Mouse (Mus musculus) small intestine, adult 2 months (tissue): Measurements from ENCODE around the gene Slc22a13.

Source experiments
- CTCF ChIP-seq: fragments of 200-500 bp; IDR thresholded peaks from 2 replicates; pipeline ENCODE4 v1.5.1; 2012; ENCODE audit warnings: low read depth, mild to moderate bottlenecking, control low read depth, inconsistent platforms, low read length, moderate library complexity, mixed read lengths; ENCODE audit not compliant: insufficient replicate concordance, insufficient read length; ENCODE audit errors: extremely low read depth
- POLR2A ChIP-seq: fragments of 200-500 bp; IDR thresholded peaks from 2 replicates; pipeline ENCODE4 v1.6.1; 2012; ENCODE audit warnings: low read depth, mild to moderate bottlenecking, control low read depth, inconsistent platforms, low read length, moderate library complexity

- TF ChIP-seq CTCF, result no peak
- no peak for TF ChIP-seq POLR2A
Measured at GRCm38 (mm10) chr9:119151751-119152150, 57.1 kb downstream of the Slc22a13 start.
